Mouse (Mus musculus): ENCODE results near the gene Mxi1. TPM values are rescaled to one million over a fixed set of nuclear protein-coding genes. Genes with fewer than 3 reads are reported as not detected.

Mxi1 gene
- polyA plus RNA-seq, 1 experiment from 2014 or later = 49.8 TPM

- no peaks in the 10 kb centered on the region; the same call in 1 of the 2 replicates for H3K36me3 ChIP-seq (ENCODE audit: control insufficient read depth, insufficient read depth, low read length)
- H3K9me3 ChIP-seq (ENCODE audit: control insufficient read depth, low read length) = no peaks in the 10 kb centered on the region
- no peak overlapping the region for H3K4me2 ChIP-seq (ENCODE audit: low read depth, low read length, severe bottlenecking)
- no peak overlapping the region for H3K9ac ChIP-seq (ENCODE audit: low read length)
- H3K27ac ChIP-seq (ENCODE audit: low read depth, low read length) = no peak overlapping the region
- H3K4me3 ChIP-seq (ENCODE audit: low read depth, low read length) = no peak overlapping the region
- no peaks in the 10 kb centered on the region for H3K4me1 ChIP-seq (replicated peaks; ENCODE audit: control insufficient read depth, insufficient read depth, low read length)
- WGBS = 93% methylated on average over 6 of the region's 6 CpGs
- H3K27me3 ChIP-seq (ENCODE audit: control insufficient read depth, insufficient read depth, low read length) = no peaks in the 10 kb centered on the region
- DNase-seq (ENCODE audit: low spot score) = no peak
- no peak for ATAC-seq (replicated peaks; ENCODE audit: low FRiP score)
These were observed 65.0 kb downstream of the Mxi1 start for GRCm38 (mm10) chr19:53375299-53375698.

GRCm38 (mm10) chr19:53375816-53376215, 65.5 kb downstream of the Mxi1 start:
- Histone ChIP-seq H3K4me1 (replicated peaks; ENCODE audit: control insufficient read depth, insufficient read depth, low read length) (no peaks in the 10 kb centered on the region), H3K9ac (ENCODE audit: low read length) (no peak overlapping the region), H3K27ac (ENCODE audit: low read depth, low read length) (no peak overlapping the region), H3K27me3 (ENCODE audit: control insufficient read depth, insufficient read depth, low read length) (no peaks in the 10 kb centered on the region), H3K4me3 (ENCODE audit: low read depth, low read length) (no peak overlapping the region), H3K9me3 (ENCODE audit: control insufficient read depth, low read length) (no peaks in the 10 kb centered on the region), H3K4me2 (ENCODE audit: low read depth, low read length, severe bottlenecking) (no peak overlapping the region), H3K36me3 (ENCODE audit: control insufficient read depth, insufficient read depth, low read length) (no peaks in the 10 kb centered on the region; the same call in 1 of the 2 replicates)
- 91% methylated on average over 9 of the region's 9 CpGs for WGBS
- no peak for ATAC-seq (replicated peaks; ENCODE audit: low FRiP score)
- no peak for DNase-seq (ENCODE audit: low spot score)

GRCm38 (mm10) chr19:53377652-53378051, 67.3 kb downstream of the Mxi1 start:
- no peaks in the 10 kb centered on the region for H3K27me3 ChIP-seq (ENCODE audit: control insufficient read depth, insufficient read depth, low read length)
- peaks cover 1% of the 10 kb centered on the region; the same call in 1 of the 2 replicates for H3K36me3 ChIP-seq (ENCODE audit: control insufficient read depth, insufficient read depth, low read length)
- no peak overlapping the region for H3K27ac ChIP-seq (ENCODE audit: low read depth, low read length)
- no peaks in the 10 kb centered on the region for H3K4me1 ChIP-seq (replicated peaks; ENCODE audit: control insufficient read depth, insufficient read depth, low read length)
- no peak overlapping the region for H3K4me3 ChIP-seq (ENCODE audit: low read depth, low read length)
- H3K9ac ChIP-seq (ENCODE audit: low read length) = no peak overlapping the region
- ATAC-seq (replicated peaks; ENCODE audit: low FRiP score) = no peak
- 95% methylated on average over 8 of the region's 8 CpGs for WGBS
- no peaks in the 10 kb centered on the region for H3K9me3 ChIP-seq (ENCODE audit: control insufficient read depth, low read length)
- H3K4me2 ChIP-seq (ENCODE audit: low read depth, low read length, severe bottlenecking) = no peak overlapping the region
- DNase-seq (ENCODE audit: low spot score) = no peak

GRCm38 (mm10) chr19:53378421-53378820, 68.1 kb downstream of the Mxi1 start:
- ATAC-seq (replicated peaks; ENCODE audit: low FRiP score) (no peak), DNase-seq (ENCODE audit: low spot score) (no peak)
- H3K4me2 ChIP-seq (ENCODE audit: low read depth, low read length, severe bottlenecking) = no peak overlapping the region
- H3K36me3 ChIP-seq (ENCODE audit: control insufficient read depth, insufficient read depth, low read length) = peaks cover 5% of the 10 kb centered on the region; the same call in 1 of the 2 replicates
- H3K27ac ChIP-seq (ENCODE audit: low read depth, low read length) = no peak overlapping the region
- no peaks in the 10 kb centered on the region for H3K27me3 ChIP-seq (ENCODE audit: control insufficient read depth, insufficient read depth, low read length)
- no peaks in the 10 kb centered on the region for H3K9me3 ChIP-seq (ENCODE audit: control insufficient read depth, low read length)
- H3K4me1 ChIP-seq (replicated peaks; ENCODE audit: control insufficient read depth, insufficient read depth, low read length) = no peaks in the 10 kb centered on the region
- no peak overlapping the region for H3K4me3 ChIP-seq (ENCODE audit: low read depth, low read length)
- H3K9ac ChIP-seq (ENCODE audit: low read length) = no peak overlapping the region
- 93% methylated on average over 10 of the region's 10 CpGs for WGBS

- Histone ChIP-seq H3K4me1 (replicated peaks; ENCODE audit: control insufficient read depth, insufficient read depth, low read length) (no peaks in the 10 kb centered on the region), H3K4me3 (ENCODE audit: low read depth, low read length) (no peak overlapping the region), H3K27ac (ENCODE audit: low read depth, low read length) (no peak overlapping the region), H3K9me3 (ENCODE audit: control insufficient read depth, low read length) (no peaks in the 10 kb centered on the region), H3K4me2 (ENCODE audit: low read depth, low read length, severe bottlenecking) (no peak overlapping the region), H3K9ac (ENCODE audit: low read length) (no peak overlapping the region), H3K27me3 (ENCODE audit: control insufficient read depth, insufficient read depth, low read length) (no peaks in the 10 kb centered on the region), H3K36me3 (ENCODE audit: control insufficient read depth, insufficient read depth, low read length) (peaks cover 10% of the 10 kb centered on the region; the same call in 1 of the 2 replicates)
- 97% methylated on average over 15 of the region's 15 CpGs for WGBS
- no peak for DNase-seq (ENCODE audit: low spot score)
- ATAC-seq (replicated peaks; ENCODE audit: low FRiP score) = no peak
These were observed 73.0 kb downstream of the Mxi1 start for GRCm38 (mm10) chr19:53383336-53383735.

GRCm38 (mm10) chr19:53389417-53389816, 79.1 kb downstream of the Mxi1 start:
- 0 out of 2 replicates have a peak, but pooled peaks cover 2% of the 10 kb centered on the region for H3K4me1 ChIP-seq (replicated peaks; ENCODE audit: control insufficient read depth, insufficient read depth, low read length)
- DNase-seq (ENCODE audit: low spot score) = no peak
- H3K27me3 ChIP-seq (ENCODE audit: control insufficient read depth, insufficient read depth, low read length) = no peaks in the 10 kb centered on the region
- ATAC-seq (replicated peaks; ENCODE audit: low FRiP score) = no peak
- H3K4me2 ChIP-seq (ENCODE audit: low read depth, low read length, severe bottlenecking) = peak overlapping the region; percentile 63
- H3K36me3 ChIP-seq (ENCODE audit: control insufficient read depth, insufficient read depth, low read length) = peaks cover 4% of the 10 kb centered on the region; the same call in 1 of the 2 replicates
- 28% methylated on average over 6 of the region's 6 CpGs for WGBS
- no peak overlapping the region; the same call in 1 of the 2 replicates for H3K27ac ChIP-seq (ENCODE audit: low read depth, low read length)
- peak overlapping the region; percentile 87 for H3K9ac ChIP-seq (ENCODE audit: low read length)
- no peaks in the 10 kb centered on the region for H3K9me3 ChIP-seq (ENCODE audit: control insufficient read depth, low read length)
- H3K4me3 ChIP-seq (ENCODE audit: low read depth, low read length) = peak overlapping the region; percentile 89

- no peaks in the 10 kb centered on the region for H3K9me3 ChIP-seq (ENCODE audit: control insufficient read depth, low read length)
- H3K4me3 ChIP-seq (ENCODE audit: low read depth, low read length) = peak overlapping the region; percentile 89
- peak overlapping the region; percentile 79 for H3K27ac ChIP-seq (ENCODE audit: low read depth, low read length)
- under 1% methylated on average over 57 of the region's 59 CpGs for WGBS
- H3K27me3 ChIP-seq (ENCODE audit: control insufficient read depth, insufficient read depth, low read length) = no peaks in the 10 kb centered on the region
- H3K4me2 ChIP-seq (ENCODE audit: low read depth, low read length, severe bottlenecking) = peak overlapping the region; percentile 63
- H3K9ac ChIP-seq (ENCODE audit: low read length) = peak overlapping the region; percentile 87
- ATAC-seq (replicated peaks; ENCODE audit: low FRiP score) (peak; percentile 89), DNase-seq (ENCODE audit: low spot score) (no peak)
- 0 out of 2 replicates have a peak, but pooled peaks cover 2% of the 10 kb centered on the region for H3K4me1 ChIP-seq (replicated peaks; ENCODE audit: control insufficient read depth, insufficient read depth, low read length)
- H3K36me3 ChIP-seq (ENCODE audit: control insufficient read depth, insufficient read depth, low read length) = peaks cover 4% of the 10 kb centered on the region; the same call in 1 of the 2 replicates
These were observed 79.6 kb downstream of the Mxi1 start for GRCm38 (mm10) chr19:53389851-53390431.

GRCm38 (mm10) chr19:53390495-53391007, 80.2 kb downstream of the Mxi1 start, which contains the start of gene Smndc1:
Gene Smndc1, minus strand, starts transcription at chr19:53390578.
- Histone ChIP-seq H3K27me3 (ENCODE audit: control insufficient read depth, insufficient read depth, low read length) (no peaks in the 10 kb centered on the region), H3K27ac (ENCODE audit: low read depth, low read length) (peak within 1 kb of the TSS; percentile 79), H3K4me1 (replicated peaks; ENCODE audit: control insufficient read depth, insufficient read depth, low read length) (0 out of 2 replicates have a peak, but pooled peaks cover 2% of the 10 kb centered on the region), H3K36me3 (ENCODE audit: control insufficient read depth, insufficient read depth, low read length) (peaks cover 4% of the 10 kb centered on the region; the same call in 1 of the 2 replicates), H3K4me3 (ENCODE audit: low read depth, low read length) (peak within 1 kb of the TSS; percentile 89), H3K9ac (ENCODE audit: low read length) (peak within 1 kb of the TSS; percentile 87), H3K9me3 (ENCODE audit: control insufficient read depth, low read length) (no peaks in the 10 kb centered on the region), H3K4me2 (ENCODE audit: low read depth, low read length, severe bottlenecking) (peak within 1 kb of the TSS; percentile 74)
- DNase-seq (ENCODE audit: low spot score) (peak; percentile 100), ATAC-seq (replicated peaks; ENCODE audit: low FRiP score) (peak; percentile 98)
- WGBS = under 1% methylated on average over 46 of the region's 48 CpGs

Data from forebrain, embryonic 11.5 days (tissue).